Mouse (Mus musculus): Measurements from ENCODE around the gene Arid1b. TPM values are rescaled to one million over a fixed set of nuclear protein-coding genes. Genes with fewer than 3 reads are reported as not detected.

The Arid1b gene
- polyA plus RNA-seq (2017; shearing (Covaris generic)) = 10 to 100 TPM in 1 of 2 experiments, 1 to 10 TPM in 1; 9.6 to 12.1 TPM

- ATAC-seq = peak; percentile 63
Measured at GRCm38 (mm10) chr17:4993840-4994503, at the start of gene Arid1b. TSS of gene Arid1b (plus strand) at chr17:4994332.

- no peak for ATAC-seq
Measured at GRCm38 (mm10) chr17:4945311-4945751, 48.8 kb upstream of the Arid1b start.

GRCm38 (mm10) chr17:4945871-4946331 is 48.2 kb upstream of the Arid1b start:
- ATAC-seq = no peak

GRCm38 (mm10) chr17:4946421-4946974 is 47.6 kb upstream of the Arid1b start:
- ATAC-seq = no peak

- no peak for ATAC-seq
Measured at GRCm38 (mm10) chr17:4947013-4947412, 47.1 kb upstream of the Arid1b start.

GRCm38 (mm10) chr17:4947439-4947838 is 46.7 kb upstream of the Arid1b start:
- ATAC-seq = no peak

GRCm38 (mm10) chr17:4948501-4948900 is 45.6 kb upstream of the Arid1b start:
- ATAC-seq = no peak

GRCm38 (mm10) chr17:4954431-4954830 is 39.7 kb upstream of the Arid1b start:
- ATAC-seq = no peak

- no peak for ATAC-seq
Measured at GRCm38 (mm10) chr17:4964192-4964877, 29.8 kb upstream of the Arid1b start.

GRCm38 (mm10) chr17:4967201-4967600 is 26.9 kb upstream of the Arid1b start:
- ATAC-seq = no peak

- ATAC-seq = no peak
Measured at GRCm38 (mm10) chr17:4968035-4968434, 26.1 kb upstream of the Arid1b start.

- peak; percentile 36 for ATAC-seq
Measured at GRCm38 (mm10) chr17:4968878-4969277, 25.3 kb upstream of the Arid1b start.

- ATAC-seq = no peak
Measured at GRCm38 (mm10) chr17:4972261-4972660, 21.9 kb upstream of the Arid1b start.

GRCm38 (mm10) chr17:4974736-4975135 is 19.4 kb upstream of the Arid1b start:
- ATAC-seq = no peak

- ATAC-seq = peak; percentile 92
Measured at GRCm38 (mm10) chr17:4980151-4980550, 14.0 kb upstream of the Arid1b start.

- no peak for ATAC-seq
Measured at GRCm38 (mm10) chr17:4982819-4983218, 11.3 kb upstream of the Arid1b start.

- no peak for ATAC-seq
Measured at GRCm38 (mm10) chr17:4984691-4985090, 9.4 kb upstream of the Arid1b start.

- ATAC-seq = no peak
Measured at GRCm38 (mm10) chr17:4990911-4991560, 3.1 kb upstream of the Arid1b start.

- ATAC-seq = no peak
Measured at GRCm38 (mm10) chr17:4991600-4991999, 2.5 kb upstream of the Arid1b start.

- ATAC-seq = no peak
Measured at GRCm38 (mm10) chr17:4993497-4993839, 664 bp upstream of the Arid1b start.

GRCm38 (mm10) chr17:4994504-4994812 is 326 bp downstream of the Arid1b start:
- ATAC-seq = no peak

GRCm38 (mm10) chr17:4994813-4995560 is 855 bp downstream of the Arid1b start:
- peak; percentile 14 for ATAC-seq

- ATAC-seq = peak; percentile 18
Measured at GRCm38 (mm10) chr17:4995561-4996051, 1.5 kb downstream of the Arid1b start.

Measured in activated CD4-positive, CD25-positive, alpha-beta regulatory T cell, adult 4 months (primary cell).